In genomic region chr17:67779812-67780211, GRCm38 (mm10) we compare ENCODE assay signal across 8 mouse cellular contexts.
DNase-seq lines count a peak whose midpoint lies in the region; ATAC-seq and TF ChIP-seq lines count a peak whose summit lies in the region.

No protein-coding gene starts in this region.

- peak; percentile 50 for DNase-seq in hindbrain, embryonic 10.5 days (ENCODE audit: low spot score)
- DNase-seq in hindbrain, embryonic 14.5 days (ENCODE audit: low spot score): no peak
- peak; percentile 74 for DNase-seq in R1 (ENCODE audit: low read depth, low spot score)
- DNase-seq in kidney, postnatal 0 days (ENCODE audit: low spot score): peak; percentile 82
- peak; percentile 68 for DNase-seq in retina, embryonic 14.5 days (ENCODE audit: low spot score)
- DNase-seq in left cerebral cortex, adult 11 months (ENCODE audit: low spot score): no peak
- DNase-seq in urinary bladder, adult 2 months (ENCODE audit: low spot score): no peak

- H3K9me3 ChIP-seq in hindbrain, embryonic 10.5 days: no peaks in the 10 kb centered on the region
- H3K9me3 ChIP-seq in hindbrain, embryonic 14.5 days (ENCODE audit: control insufficient read depth, low read length): no peaks in the 10 kb centered on the region
- H3K9me3 ChIP-seq in embryonic facial prominence, embryonic 12.5 days: no peaks in the 10 kb centered on the region
- H3K9me3 ChIP-seq in kidney, postnatal 0 days (replicated peaks; ENCODE audit: low read length): no peaks in the 10 kb centered on the region

- H3K27ac ChIP-seq in hindbrain, embryonic 10.5 days: no peak overlapping the region
- H3K27ac ChIP-seq in hindbrain, embryonic 14.5 days: no peak overlapping the region
- no peak overlapping the region for H3K27ac ChIP-seq in embryonic facial prominence, embryonic 12.5 days
- H3K27ac ChIP-seq in kidney, postnatal 0 days: no peak overlapping the region

- no peak overlapping the region for H3K9ac ChIP-seq in hindbrain, embryonic 14.5 days
- H3K9ac ChIP-seq in embryonic facial prominence, embryonic 12.5 days: no peak overlapping the region
- no peak overlapping the region for H3K9ac ChIP-seq in kidney, postnatal 0 days (ENCODE audit: low read depth, low read length)

- H3K4me1 ChIP-seq in hindbrain, embryonic 10.5 days (replicated peaks): no peaks in the 10 kb centered on the region
- H3K4me1 ChIP-seq in hindbrain, embryonic 14.5 days (replicated peaks; ENCODE audit: control insufficient read depth, insufficient read depth, low read length): no peaks in the 10 kb centered on the region
- no peaks in the 10 kb centered on the region for H3K4me1 ChIP-seq in embryonic facial prominence, embryonic 12.5 days
- no peaks in the 10 kb centered on the region for H3K4me1 ChIP-seq in kidney, postnatal 0 days (replicated peaks; ENCODE audit: insufficient read depth, low read length)

- peak; percentile 75 for TF ChIP-seq CTCF in kidney, postnatal 0 days (IDR thresholded peaks at IDR 0.05; ENCODE audit: low read depth)

- 65% methylated on average over 4 of the region's 4 CpGs for WGBS in hindbrain, embryonic 10.5 days
- 57% methylated on average over 4 of the region's 4 CpGs for WGBS in hindbrain, embryonic 14.5 days
- 46% methylated on average over 4 of the region's 4 CpGs for WGBS in embryonic facial prominence, embryonic 12.5 days
- 60% methylated on average over 4 of the region's 4 CpGs for WGBS in kidney, postnatal 0 days

- no peaks in the 10 kb centered on the region for H3K27me3 ChIP-seq in hindbrain, embryonic 10.5 days (ENCODE audit: insufficient read depth, poor library complexity, severe bottlenecking)
- H3K27me3 ChIP-seq in hindbrain, embryonic 14.5 days (ENCODE audit: control insufficient read depth, insufficient read depth, low read length): no peaks in the 10 kb centered on the region
- H3K27me3 ChIP-seq in embryonic facial prominence, embryonic 12.5 days: no peaks in the 10 kb centered on the region
- no peaks in the 10 kb centered on the region for H3K27me3 ChIP-seq in kidney, postnatal 0 days (ENCODE audit: insufficient read depth, low read length)

- no peak overlapping the region for H3K4me3 ChIP-seq in hindbrain, embryonic 10.5 days
- no peak overlapping the region for H3K4me3 ChIP-seq in hindbrain, embryonic 14.5 days (replicated peaks; ENCODE audit: low read length)
- H3K4me3 ChIP-seq in embryonic facial prominence, embryonic 12.5 days: no peak overlapping the region
- no peak overlapping the region for H3K4me3 ChIP-seq in kidney, postnatal 0 days (replicated peaks; ENCODE audit: low read depth, low read length)

- H3K4me2 ChIP-seq in hindbrain, embryonic 14.5 days (replicated peaks): no peak overlapping the region
- H3K4me2 ChIP-seq in embryonic facial prominence, embryonic 12.5 days (replicated peaks): no peak overlapping the region
- H3K4me2 ChIP-seq in kidney, postnatal 0 days (ENCODE audit: low read length): no peak overlapping the region

- ATAC-seq in hindbrain, embryonic 14.5 days (ENCODE audit: low FRiP score): no peak; the same call in 1 of the 2 replicates
- 0 out of 2 replicates have a peak, but pooled peaks have one; percentile 60 for ATAC-seq in embryonic facial prominence, embryonic 12.5 days (ENCODE audit: insufficient number of reproducible peaks, insufficient read depth, low FRiP score, low TSS enrichment)
- peak; percentile 94 for ATAC-seq in kidney, postnatal 0 days (replicated peaks; ENCODE audit: low FRiP score, low read depth)

- H3K36me3 ChIP-seq in hindbrain, embryonic 10.5 days: peaks cover 99% of the 10 kb centered on the region
- H3K36me3 ChIP-seq in hindbrain, embryonic 14.5 days (replicated peaks; ENCODE audit: control insufficient read depth, insufficient read depth): peaks cover 20% of the 10 kb centered on the region; the same call in 1 of the 2 replicates
- H3K36me3 ChIP-seq in embryonic facial prominence, embryonic 12.5 days: peaks cover 3% of the 10 kb centered on the region; the same call in 1 of the 2 replicates
- peaks cover 11% of the 10 kb centered on the region; the same call in 1 of the 2 replicates for H3K36me3 ChIP-seq in kidney, postnatal 0 days (ENCODE audit: insufficient read depth, low read length)

Comparison
In these comparisons a context has a peak if more than half of its experiments do, and no peak if none do; other contexts are left out.
1. DNase-seq: peak in hindbrain, embryonic 10.5 days (single experiment), R1 (single experiment), kidney, postnatal 0 days (single experiment) and retina, embryonic 14.5 days (single experiment); none in hindbrain, embryonic 14.5 days (single experiment), left cerebral cortex, adult 11 months (single experiment) and urinary bladder, adult 2 months (single experiment).